Mouse (Mus musculus) embryonic facial prominence, embryonic 14.5 days (tissue): Measurements from ENCODE around the gene Pemt. TPM values are rescaled to one million over a fixed set of nuclear protein-coding genes. Genes with fewer than 3 reads are reported as not detected.

Source experiments
- ATAC-seq: fragments of 200-750 bp; cut with Nextera tagmentation; 2 replicates; pipeline ENCODE4 v1.8.0; 2017; ENCODE audit warnings: low read depth, moderate number of reproducible peaks, moderate TSS enrichment
- DNase-seq: peaks from one replicate; pipeline ENCODE4 v3.0.0-alpha.2; 2015; ENCODE audit warnings: low spot score
- H3K27ac ChIP-seq: fragments of 300-500 bp; sonication (generic); replicated peaks from 2 replicates; pipeline ENCODE4 v1.5.1; 2014; ENCODE audit warnings: low read depth, mild to moderate bottlenecking, low read length, moderate library complexity
- H3K27me3 ChIP-seq: fragments of 300-500 bp; sonication (generic); replicated peaks from 2 replicates; pipeline ENCODE4 v1.6.1; 2014; ENCODE audit warnings: low read length; ENCODE audit not compliant: control insufficient read depth, insufficient read depth
- H3K36me3 ChIP-seq: fragments of 300-500 bp; sonication (generic); 2 replicates; pipeline ENCODE4 v1.6.1; 2014; ENCODE audit warnings: low read length, mixed read lengths; ENCODE audit not compliant: control insufficient read depth, insufficient read depth
- H3K4me1 ChIP-seq: fragments of 300-500 bp; sonication (generic); 2 replicates; pipeline ENCODE4 v1.6.1; 2014; ENCODE audit warnings: antibody characterized with exemption, low read length; ENCODE audit not compliant: control insufficient read depth, insufficient read depth
- H3K4me2 ChIP-seq: fragments of 300-500 bp; sonication (generic); 2 replicates; pipeline ENCODE4 v1.6.1; 2014; ENCODE audit warnings: low read depth, mild to moderate bottlenecking, low read length, moderate library complexity, mixed read lengths
- H3K4me3 ChIP-seq: fragments of 300-500 bp; sonication (generic); 2 replicates; pipeline ENCODE4 v1.5.1; 2014; ENCODE audit warnings: low read depth, mild to moderate bottlenecking, low read length
- H3K9ac ChIP-seq: fragments of 300-500 bp; sonication (generic); 2 replicates; pipeline ENCODE4 v1.6.1; 2014; ENCODE audit warnings: low read depth, mild to moderate bottlenecking, low read length, moderate library complexity, mixed read lengths
- H3K9me3 ChIP-seq: fragments of 300-500 bp; sonication (generic); 2 replicates; pipeline ENCODE4 v1.6.1; 2016; ENCODE audit warnings: low read length; ENCODE audit not compliant: control insufficient read depth
- WGBS: fragments of 180-500 bp; shearing (Covaris S2); extraction: QIAGEN DNeasy Blood & Tissue Kit; methylation state at CpG from one replicate; pipeline ENCODE4 v1.1.7; 2014; 5-methylcytosine and 5-hydroxymethylcytosine counted together
- polyA plus RNA-seq: library from polyadenylated mRNA; unstranded; fragments of >200 nt; fragmentation: Nextera tagmentation; extraction: Ambion mirVana; gene quantifications from 2 replicates; pipeline ENCODE4 v1.2.1, GENCODE M21; 2014

Gene Pemt
- polyA plus RNA-seq, 1 experiment from 2014 or later = 9.2 TPM

- WGBS = 85% methylated on average over 1 of the region's 1 CpGs
- Histone ChIP-seq H3K9ac (no peak overlapping the region), H3K9me3 (no peaks in the 10 kb centered on the region), H3K27me3 (peaks cover 20% of the 10 kb centered on the region), H3K4me3 (no peak overlapping the region), H3K36me3 (no peaks in the 10 kb centered on the region), H3K4me1 (peaks cover 9% of the 10 kb centered on the region), H3K27ac (no peak overlapping the region), H3K4me2 (no peak overlapping the region)
- ATAC-seq = no peak
- no peak for DNase-seq
Observed at GRCm38 (mm10) chr11:59967765-59968164, 78.5 kb downstream of the Pemt start.

GRCm38 (mm10) chr11:59966102-59966483 is 80.2 kb downstream of the Pemt start:
- H3K9me3 ChIP-seq = no peaks in the 10 kb centered on the region
- H3K36me3 ChIP-seq = peaks cover 15% of the 10 kb centered on the region
- DNase-seq (no peak), ATAC-seq (no peak)
- H3K4me3 ChIP-seq = no peak overlapping the region
- H3K27ac ChIP-seq = no peak overlapping the region
- H3K27me3 ChIP-seq = peaks cover 23% of the 10 kb centered on the region
- H3K4me1 ChIP-seq = peaks cover 16% of the 10 kb centered on the region
- no peak overlapping the region for H3K9ac ChIP-seq
- no peak overlapping the region for H3K4me2 ChIP-seq
- WGBS = 53% methylated on average over 4 of the region's 4 CpGs

GRCm38 (mm10) chr11:59965227-59966101 is 80.8 kb downstream of the Pemt start:
- Histone ChIP-seq H3K4me2 (peak overlapping the region; percentile 73), H3K36me3 (peaks cover 16% of the 10 kb centered on the region), H3K27ac (no peak overlapping the region), H3K4me3 (peak overlapping the region; percentile 42), H3K9me3 (no peaks in the 10 kb centered on the region), H3K4me1 (peaks cover 19% of the 10 kb centered on the region), H3K9ac (peak overlapping the region; percentile 60), H3K27me3 (peaks cover 23% of the 10 kb centered on the region)
- 27% methylated on average over 25 of the region's 25 CpGs for WGBS
- DNase-seq = peak; percentile 63
- peak; percentile 78 for ATAC-seq

- Histone ChIP-seq H3K4me3 (peak within 1 kb of the TSS; percentile 42), H3K27ac (no peak within 1 kb of the TSS), H3K4me2 (peak within 1 kb of the TSS; percentile 73), H3K27me3 (peaks cover 23% of the 10 kb centered on the region), H3K9me3 (no peaks in the 10 kb centered on the region), H3K36me3 (peaks cover 16% of the 10 kb centered on the region), H3K9ac (peak within 1 kb of the TSS; percentile 60), H3K4me1 (peaks cover 26% of the 10 kb centered on the region)
- peak; percentile 83 for DNase-seq
- ATAC-seq = peak; percentile 89
- WGBS = under 1% methylated on average over 14 of the region's 28 CpGs
Observed at GRCm38 (mm10) chr11:59964818-59965217, 81.5 kb downstream of the Pemt start, which contains the start of gene Rasd1. Rasd1 (minus strand) TSS chr11:59964944.

GRCm38 (mm10) chr11:59964163-59964758 is 82.0 kb downstream of the Pemt start:
- H3K9ac ChIP-seq = peak overlapping the region; percentile 60
- peak overlapping the region; percentile 42 for H3K4me3 ChIP-seq
- H3K27ac ChIP-seq = no peak overlapping the region
- no peaks in the 10 kb centered on the region for H3K9me3 ChIP-seq
- peak overlapping the region; percentile 73 for H3K4me2 ChIP-seq
- ATAC-seq = no peak
- peaks cover 18% of the 10 kb centered on the region for H3K36me3 ChIP-seq
- H3K27me3 ChIP-seq = peaks cover 23% of the 10 kb centered on the region
- peaks cover 27% of the 10 kb centered on the region for H3K4me1 ChIP-seq
- no peak for DNase-seq
- 3% methylated on average over 31 of the region's 33 CpGs for WGBS

GRCm38 (mm10) chr11:59963364-59964162 is 82.7 kb downstream of the Pemt start:
- Histone ChIP-seq H3K4me3 (peak overlapping the region; percentile 42), H3K9ac (peak overlapping the region; percentile 60), H3K27me3 (peaks cover 23% of the 10 kb centered on the region), H3K36me3 (peaks cover 18% of the 10 kb centered on the region), H3K4me1 (peaks cover 27% of the 10 kb centered on the region), H3K9me3 (no peaks in the 10 kb centered on the region), H3K4me2 (peak overlapping the region; percentile 73), H3K27ac (no peak overlapping the region)
- DNase-seq (peak; percentile 15), ATAC-seq (no peak)
- WGBS = 11% methylated on average over 33 of the region's 34 CpGs

DNA sequence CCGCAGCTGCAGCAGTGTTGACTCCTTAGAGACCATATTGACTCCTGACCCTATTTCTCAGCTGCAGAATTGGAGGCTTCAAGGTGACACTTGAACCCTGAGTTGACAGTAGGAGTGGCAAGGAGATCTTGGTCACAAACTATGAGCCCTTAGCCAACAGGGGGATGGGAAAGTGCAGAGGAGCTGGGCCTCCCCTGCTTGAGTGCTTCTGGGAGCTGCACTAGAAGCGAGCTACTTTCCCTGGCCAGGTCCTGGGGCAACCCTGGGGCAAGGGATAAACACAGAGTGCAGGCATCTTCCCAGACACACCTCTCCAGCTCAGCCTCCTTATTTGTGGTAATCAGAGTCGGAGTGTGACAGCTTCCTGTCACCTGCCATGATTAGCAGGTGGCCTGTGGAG is 83.7 kb downstream of the Pemt start:
- no peak for ATAC-seq
- no peak overlapping the region for H3K4me2 ChIP-seq
- 84% methylated on average over 3 of the region's 3 CpGs for whole genome bisulfite sequencing

GRCm38 (mm10) chr11:59961338-59961875 is 84.9 kb downstream of the Pemt start:
- Histone ChIP-seq H3K27me3 (peaks cover 23% of the 10 kb centered on the region), H3K4me2 (no peak overlapping the region), H3K9ac (no peak overlapping the region), H3K27ac (peak overlapping the region; percentile 46; the same call in 1 of the 2 replicates), H3K4me3 (no peak overlapping the region), H3K4me1 (peaks cover 27% of the 10 kb centered on the region), H3K9me3 (no peaks in the 10 kb centered on the region), H3K36me3 (peaks cover 23% of the 10 kb centered on the region)
- ATAC-seq = no peak
- no peak for DNase-seq
- WGBS = 66% methylated on average over 9 of the region's 9 CpGs

More for the DNA sequence above, 83.7 kb downstream of the Pemt start:
- peaks cover 27% of the 10 kb centered on the region for H3K4me1 ChIP-seq
- H3K27me3 ChIP-seq = peaks cover 23% of the 10 kb centered on the region
- no peak for DNase-seq
- no peak overlapping the region for H3K4me3 ChIP-seq
- H3K9ac ChIP-seq = no peak overlapping the region
- no peaks in the 10 kb centered on the region for H3K9me3 ChIP-seq
- H3K27ac ChIP-seq = no peak overlapping the region
- H3K36me3 ChIP-seq = peaks cover 18% of the 10 kb centered on the region
